Mouse (Mus musculus) embryonic facial prominence, embryonic 15.5 days (tissue): ENCODE data around the gene Atp5k. TPM values are rescaled to one million over a fixed set of nuclear protein-coding genes. Genes with fewer than 3 reads are reported as not detected.
A peak's percentile ranks its signal among the peaks of the same experiment; 100 is the strongest.

Experiments
- ATAC-seq: fragments of 200-750 bp; cut with Nextera tagmentation; 2 replicates; pipeline ENCODE4 v1.8.0; 2017; ENCODE audit warnings: low read depth, moderate TSS enrichment; ENCODE audit not compliant: insufficient number of reproducible peaks, low FRiP score, low TSS enrichment
- H3K27ac ChIP-seq: fragments of 300-500 bp; sonication (generic); replicated peaks from 2 replicates; pipeline ENCODE4 v1.5.1; 2015; ENCODE audit warnings: mild to moderate bottlenecking, inconsistent platforms
- H3K27me3 ChIP-seq: fragments of 300-500 bp; sonication (generic); 2 replicates; pipeline ENCODE4 v1.6.1; 2015; ENCODE audit warnings: inconsistent platforms
- H3K36me3 ChIP-seq: fragments of 300-500 bp; sonication (generic); 2 replicates; pipeline ENCODE4 v1.6.1; 2015; ENCODE audit warnings: mild to moderate bottlenecking, inconsistent platforms
- H3K4me1 ChIP-seq: fragments of 300-500 bp; sonication (generic); 2 replicates; pipeline ENCODE4 v1.6.1; 2015; ENCODE audit warnings: inconsistent platforms
- H3K4me2 ChIP-seq: fragments of 300-500 bp; sonication (generic); replicated peaks from 2 replicates; pipeline ENCODE4 v1.6.1; 2015; ENCODE audit warnings: mild to moderate bottlenecking, inconsistent platforms
- H3K4me3 ChIP-seq: fragments of 300-500 bp; sonication (generic); replicated peaks from 2 replicates; pipeline ENCODE4 v1.5.1; 2015; ENCODE audit warnings: mild to moderate bottlenecking, inconsistent platforms
- H3K9ac ChIP-seq: fragments of 300-500 bp; sonication (generic); 2 replicates; pipeline ENCODE4 v1.6.1; 2015; ENCODE audit warnings: inconsistent platforms
- H3K9me3 ChIP-seq: fragments of 300-500 bp; sonication (generic); replicated peaks from 2 replicates; pipeline ENCODE4 v1.6.1; 2016; ENCODE audit warnings: inconsistent platforms
- WGBS: fragments of 180-500 bp; shearing (Covaris S2); methylation state at CpG from one replicate; pipeline ENCODE4 v1.1.7; 2015; 5-methylcytosine and 5-hydroxymethylcytosine counted together
- polyA plus RNA-seq: library from polyadenylated mRNA; unstranded; fragments of >200 nt; fragmentation: Nextera tagmentation; extraction: Ambion mirVana; gene quantifications from 2 replicates; pipeline ENCODE4 v1.2.1, GENCODE M21; 2015

The Atp5k gene
- 360 and 374 TPM in 2 replicates for polyA plus RNA-seq

DNA sequence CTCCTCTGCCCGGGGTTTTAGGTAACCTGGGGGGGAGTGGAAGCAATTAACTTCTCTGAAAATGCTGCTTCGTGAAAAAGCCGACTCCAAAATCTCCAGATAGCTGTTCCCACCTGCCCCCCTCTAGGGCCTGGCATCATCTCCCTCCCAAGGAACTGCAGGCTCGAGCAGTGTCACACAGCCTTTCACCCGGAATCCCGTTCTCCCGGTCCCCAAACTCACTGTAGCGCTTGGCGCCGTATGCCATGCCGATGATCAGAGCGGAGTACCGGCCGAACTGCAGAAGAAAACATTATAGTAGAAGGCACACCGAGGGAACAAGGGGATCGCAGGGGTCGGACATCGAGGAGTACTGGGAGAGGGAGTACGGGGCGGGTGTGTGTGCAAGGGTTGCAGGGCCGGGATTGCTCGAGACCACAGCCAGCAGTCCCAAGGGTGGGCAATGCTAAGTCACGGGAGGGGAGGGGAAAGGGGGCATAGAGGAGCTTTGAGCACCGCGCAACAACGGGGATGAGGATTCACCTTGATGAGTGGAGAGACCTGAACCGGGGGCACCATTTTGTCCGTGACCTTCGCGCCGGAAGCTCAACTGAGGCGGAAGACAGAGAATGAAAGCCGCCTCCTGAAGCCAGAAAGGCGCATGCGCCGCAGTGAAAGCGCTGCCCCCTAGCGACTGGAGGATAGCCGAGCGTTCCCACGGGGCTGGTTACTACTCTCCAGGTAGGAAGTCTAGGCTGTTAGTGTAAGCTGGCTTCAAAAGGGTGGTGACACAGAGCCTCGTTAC is at the start of gene Atp5k:
Gene Atp5k (minus strand): TSS at position 645 of the 784 bp plus-strand sequence.
- no peaks in the 10 kb centered on the region for H3K9me3 ChIP-seq
- H3K27ac ChIP-seq, result no peak within 1 kb of the TSS
- peak; percentile 72 for ATAC-seq
- peaks cover 29% of the 10 kb centered on the region for H3K36me3 ChIP-seq
- under 1% methylated on average over 42 of the region's 42 CpGs for WGBS
- H3K4me2 ChIP-seq, result peak within 1 kb of the TSS; percentile 63
- no peaks in the 10 kb centered on the region for H3K27me3 ChIP-seq
- H3K9ac ChIP-seq, result peak within 1 kb of the TSS; percentile 78
- peaks cover 16% of the 10 kb centered on the region for H3K4me1 ChIP-seq
- H3K4me3 ChIP-seq, result peak within 1 kb of the TSS; percentile 77

DNA sequence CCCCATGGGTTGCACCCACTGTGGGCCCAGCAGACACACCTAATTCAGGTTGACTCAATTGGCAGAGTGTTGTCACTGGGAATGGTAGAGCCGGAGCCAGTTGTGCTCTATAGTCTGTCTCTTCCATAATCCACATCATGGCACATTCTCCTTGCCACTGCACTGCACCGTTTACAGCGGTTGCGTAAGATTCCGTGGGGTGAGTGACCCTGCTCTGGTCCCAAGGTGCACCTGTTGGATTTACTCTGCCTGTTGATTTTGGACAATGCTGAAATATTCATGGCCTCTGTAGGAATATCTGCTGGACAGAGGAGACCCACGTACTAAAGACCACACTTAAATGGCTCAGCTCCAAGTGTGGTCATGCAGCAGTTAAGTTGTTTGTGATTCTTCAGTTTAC is 48.8 kb upstream of the Atp5k start:
- Histone ChIP-seq H3K9me3 (no peaks in the 10 kb centered on the region), H3K36me3 (peaks cover 52% of the 10 kb centered on the region), H3K4me3 (no peak overlapping the region), H3K4me2 (no peak overlapping the region), H3K27me3 (no peaks in the 10 kb centered on the region), H3K27ac (no peak overlapping the region), H3K9ac (no peak overlapping the region), H3K4me1 (no peaks in the 10 kb centered on the region)
- ATAC-seq, result peak; percentile 24; the same call in 1 of the 2 replicates
- WGBS, result 91% methylated on average over 6 of the region's 6 CpGs

DNA sequence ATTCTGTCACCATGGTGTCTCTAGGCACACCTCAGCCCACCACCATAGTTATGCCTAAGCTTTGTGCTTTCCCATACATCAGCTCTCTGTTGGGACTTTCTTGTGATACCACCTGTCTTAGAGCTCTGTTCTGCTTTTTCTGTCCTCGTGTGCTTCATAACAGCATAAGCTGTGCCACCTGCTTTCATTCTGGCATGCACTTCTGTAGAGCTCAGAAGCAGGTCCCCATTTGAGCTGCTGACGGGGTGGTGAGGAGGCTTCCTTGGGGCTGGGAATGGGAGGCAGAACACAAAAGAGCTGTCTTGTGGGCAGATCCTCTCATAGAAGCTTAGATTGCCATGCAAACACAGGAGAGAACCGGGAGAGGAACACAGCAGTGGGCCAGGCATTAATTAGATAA is 41.7 kb upstream of the Atp5k start:
- no peaks in the 10 kb centered on the region for H3K9me3 ChIP-seq
- no peak overlapping the region for H3K27ac ChIP-seq
- no peak overlapping the region for H3K9ac ChIP-seq
- WGBS, result 88% methylated on average over 3 of the region's 3 CpGs
- no peaks in the 10 kb centered on the region for H3K27me3 ChIP-seq
- no peak overlapping the region for H3K4me3 ChIP-seq
- no peak overlapping the region for H3K4me2 ChIP-seq
- H3K36me3 ChIP-seq, result peaks cover 71% of the 10 kb centered on the region
- ATAC-seq, result no peak
- H3K4me1 ChIP-seq, result no peaks in the 10 kb centered on the region

DNA sequence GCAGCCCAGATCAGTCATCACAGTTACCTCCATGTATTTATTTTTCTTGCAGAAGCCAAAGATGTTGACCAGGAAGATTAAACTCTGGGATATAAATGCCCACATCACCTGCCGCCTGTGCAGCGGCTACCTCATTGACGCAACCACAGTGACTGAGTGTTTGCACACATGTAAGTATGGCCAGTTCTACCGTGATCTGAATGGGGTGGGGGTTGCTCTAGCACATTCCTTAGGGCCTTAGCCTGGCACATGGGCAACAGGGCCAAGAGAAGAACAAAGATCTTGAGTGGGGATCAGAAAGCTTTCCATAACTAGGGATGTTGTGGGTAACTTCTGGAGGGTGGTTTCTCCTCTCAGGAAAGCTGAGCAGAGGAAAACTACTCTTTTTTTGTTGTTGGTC is 39.5 kb upstream of the Atp5k start:
- H3K9ac ChIP-seq, result no peak overlapping the region
- WGBS, result 88% methylated on average over 4 of the region's 4 CpGs
- peaks cover 67% of the 10 kb centered on the region for H3K36me3 ChIP-seq
- H3K9me3 ChIP-seq, result no peaks in the 10 kb centered on the region
- no peaks in the 10 kb centered on the region for H3K27me3 ChIP-seq
- no peaks in the 10 kb centered on the region for H3K4me1 ChIP-seq
- no peak overlapping the region for H3K4me3 ChIP-seq
- no peak for ATAC-seq
- no peak overlapping the region for H3K27ac ChIP-seq
- H3K4me2 ChIP-seq, result no peak overlapping the region

DNA sequence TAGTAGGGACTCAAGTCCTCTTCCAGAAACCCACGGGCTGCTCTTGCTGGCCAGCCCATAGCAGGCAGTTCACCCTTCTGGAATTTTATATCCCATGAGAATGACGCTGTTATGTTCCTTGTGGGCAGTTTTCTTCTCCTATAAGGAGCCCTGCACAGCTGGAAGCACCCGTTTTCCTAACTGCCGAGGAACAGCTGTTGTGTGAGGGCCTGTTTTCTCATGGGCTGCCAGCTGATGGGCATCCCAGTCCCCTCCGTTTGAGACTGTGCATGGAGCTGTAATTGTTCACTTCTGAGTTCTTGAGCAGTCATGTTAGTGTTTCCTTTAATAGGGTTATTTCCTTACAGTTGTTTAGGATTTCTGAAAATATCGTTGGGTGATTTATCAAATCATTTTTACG is 35.4 kb upstream of the Atp5k start:
- Histone ChIP-seq H3K36me3 (peaks cover 27% of the 10 kb centered on the region), H3K9ac (no peak overlapping the region), H3K4me2 (no peak overlapping the region), H3K4me3 (no peak overlapping the region), H3K9me3 (no peaks in the 10 kb centered on the region), H3K27me3 (no peaks in the 10 kb centered on the region), H3K4me1 (0 out of 2 replicates have a peak, but pooled peaks cover 4% of the 10 kb centered on the region), H3K27ac (no peak overlapping the region)
- WGBS, result 69% methylated on average over 7 of the region's 7 CpGs
- no peak for ATAC-seq

DNA sequence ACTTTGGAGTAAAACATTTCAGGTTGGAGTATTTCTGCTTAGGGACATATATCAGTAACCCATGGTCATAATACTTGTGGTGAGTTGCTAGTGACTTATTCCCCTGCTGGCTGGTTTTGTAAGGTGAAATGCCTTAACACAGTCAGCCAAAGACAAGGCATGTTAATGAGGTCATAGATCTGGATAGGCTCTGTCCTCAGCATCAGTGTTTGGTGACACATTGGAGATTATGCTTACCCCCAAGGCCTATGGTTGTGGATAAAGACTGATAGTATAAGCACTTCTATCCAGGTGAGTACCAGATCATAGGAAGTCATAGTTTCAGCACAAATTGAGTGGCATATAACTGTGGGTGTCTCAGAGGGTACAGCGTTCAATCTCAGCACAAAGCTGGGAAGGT is 32.4 kb upstream of the Atp5k start:
- H3K27ac ChIP-seq, result no peak overlapping the region
- WGBS, result 92% methylated on average over 1 of the region's 1 CpGs
- no peak overlapping the region for H3K4me3 ChIP-seq
- peaks cover 26% of the 10 kb centered on the region for H3K4me1 ChIP-seq
- no peaks in the 10 kb centered on the region for H3K27me3 ChIP-seq
- no peak for ATAC-seq
- H3K9me3 ChIP-seq, result no peaks in the 10 kb centered on the region
- H3K4me2 ChIP-seq, result no peak overlapping the region
- H3K36me3 ChIP-seq, result no peaks in the 10 kb centered on the region
- no peak overlapping the region for H3K9ac ChIP-seq

DNA sequence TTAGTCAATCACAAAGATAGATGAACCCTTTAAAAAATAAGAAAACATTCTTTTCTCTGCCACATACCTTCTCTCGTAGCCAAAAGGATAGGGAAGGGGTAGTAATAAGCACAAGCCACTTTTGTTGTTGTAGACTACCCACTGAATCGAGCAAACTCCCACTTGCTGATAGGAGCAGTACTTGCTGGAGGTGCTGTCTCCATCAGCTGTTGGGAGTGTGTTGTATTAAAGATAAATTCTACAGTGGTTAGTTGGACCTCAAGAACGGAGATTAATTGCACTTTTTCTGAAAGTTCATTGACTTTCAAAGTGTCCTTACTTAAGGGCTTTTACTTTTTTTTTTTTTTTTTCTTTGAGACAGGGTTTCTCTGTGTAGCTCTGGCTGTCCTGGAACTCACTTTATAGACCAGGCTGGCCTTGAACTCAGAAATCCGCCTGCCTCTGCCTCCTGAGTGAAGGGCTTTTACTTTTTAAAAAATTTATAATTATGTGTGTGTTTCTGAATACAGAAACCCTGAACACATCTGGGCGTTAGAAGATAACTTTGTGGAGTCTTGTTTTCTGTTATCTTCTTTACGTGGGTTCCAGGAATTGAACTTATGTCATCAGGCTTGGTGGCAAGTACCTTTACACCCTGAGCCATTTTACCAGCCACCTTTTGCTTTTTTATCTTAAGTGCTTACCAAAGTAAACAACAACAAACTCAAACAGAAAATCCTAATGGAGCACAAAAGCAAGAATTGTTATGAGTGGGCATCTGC is 31.1 kb upstream of the Atp5k start:
- Histone ChIP-seq H3K4me1 (peaks cover 31% of the 10 kb centered on the region), H3K27ac (no peak overlapping the region), H3K27me3 (no peaks in the 10 kb centered on the region), H3K4me2 (no peak overlapping the region), H3K9me3 (no peaks in the 10 kb centered on the region), H3K36me3 (no peaks in the 10 kb centered on the region), H3K9ac (no peak overlapping the region), H3K4me3 (no peak overlapping the region)
- ATAC-seq, result no peak
- WGBS, result 88% methylated on average over 6 of the region's 6 CpGs

DNA sequence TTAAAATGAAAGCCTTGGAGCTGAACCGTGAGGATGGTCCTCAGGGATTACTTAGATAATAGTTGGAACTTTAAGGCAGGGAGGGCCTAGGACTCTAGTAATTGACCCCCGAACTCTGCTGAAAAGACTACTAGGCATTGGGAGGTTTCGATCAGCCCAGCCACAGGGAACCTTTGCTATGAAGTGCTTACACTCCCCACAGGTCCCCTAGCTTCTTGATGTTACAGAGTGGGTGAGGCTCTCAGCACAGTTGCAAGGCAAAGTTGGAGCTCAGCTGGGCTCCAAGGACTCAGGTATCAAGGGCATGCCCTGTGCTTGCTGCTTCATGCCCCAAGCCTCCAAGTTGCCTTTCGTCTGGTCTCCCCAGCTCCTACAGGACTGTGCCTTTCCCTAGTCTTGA is 28.2 kb upstream of the Atp5k start:
- no peak for ATAC-seq
- H3K27ac ChIP-seq, result 0 out of 2 replicates have a peak overlapping the region, but pooled peaks have one; percentile 7
- H3K27me3 ChIP-seq, result peaks cover 13% of the 10 kb centered on the region; the same call in 1 of the 2 replicates
- H3K36me3 ChIP-seq, result no peaks in the 10 kb centered on the region
- peak overlapping the region; percentile 88 for H3K4me2 ChIP-seq
- 38% methylated on average over 4 of the region's 4 CpGs for WGBS
- no peaks in the 10 kb centered on the region for H3K9me3 ChIP-seq
- H3K4me1 ChIP-seq, result peaks cover 31% of the 10 kb centered on the region
- peak overlapping the region; percentile 99 for H3K9ac ChIP-seq
- peak overlapping the region; percentile 89 for H3K4me3 ChIP-seq

DNA sequence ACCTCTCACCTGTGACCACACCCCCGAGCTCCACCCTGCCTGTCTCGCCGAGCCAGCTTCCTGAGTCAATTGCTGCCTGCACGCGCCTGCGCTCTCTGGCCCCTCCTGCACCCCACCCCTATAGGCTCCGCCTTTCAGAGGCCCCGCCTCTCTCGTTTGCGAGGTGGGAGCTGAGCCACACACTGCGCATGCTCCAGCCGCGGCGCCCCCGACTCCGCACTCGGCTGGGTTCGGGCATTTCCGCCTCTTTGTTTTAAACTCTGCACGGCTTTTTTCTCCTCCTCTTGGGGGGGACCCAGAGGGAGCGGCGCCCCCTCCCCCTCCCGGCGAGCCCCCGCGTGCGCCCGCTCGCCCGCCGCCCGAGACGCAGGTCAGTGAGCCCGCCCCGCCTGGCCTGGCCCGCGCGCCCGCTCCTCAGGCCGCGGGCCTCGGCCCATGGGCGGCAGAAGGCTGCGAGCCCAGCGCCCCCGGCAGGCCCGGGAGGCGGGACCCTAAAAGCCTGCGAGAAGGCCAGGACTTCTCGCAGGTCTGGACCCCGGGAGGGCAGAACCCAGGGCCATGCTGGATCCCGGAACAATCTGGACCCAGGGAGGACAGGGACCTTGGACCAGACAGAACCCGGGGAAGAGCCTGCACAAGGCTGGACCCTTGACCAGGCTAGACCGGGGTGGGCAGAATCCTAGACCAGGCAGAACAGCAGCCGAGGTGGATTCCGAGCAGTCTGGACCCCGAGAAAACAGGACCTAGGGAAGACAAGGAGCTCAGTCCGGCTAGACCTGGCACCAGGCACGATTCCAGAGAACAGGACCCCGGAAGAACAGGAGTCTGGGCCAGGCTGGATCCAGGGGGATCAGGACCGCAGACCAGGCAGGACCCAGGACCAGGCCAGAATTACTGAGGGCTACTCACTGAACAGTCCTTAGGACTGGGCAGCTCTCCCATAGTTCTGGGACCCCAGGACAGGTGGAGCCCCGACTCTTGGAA is 27.1 kb upstream of the Atp5k start, which contains the start of gene Pcgf3:
Gene Pcgf3 (plus strand): TSS at position 151 of the 984 bp plus-strand sequence.
- Histone ChIP-seq H3K4me1 (peaks cover 27% of the 10 kb centered on the region), H3K27ac (peak within 1 kb of the TSS; percentile 78), H3K27me3 (peaks cover 13% of the 10 kb centered on the region; the same call in 1 of the 2 replicates), H3K36me3 (no peaks in the 10 kb centered on the region), H3K9me3 (no peaks in the 10 kb centered on the region), H3K4me2 (peak within 1 kb of the TSS; percentile 88), H3K4me3 (peak within 1 kb of the TSS; percentile 89), H3K9ac (peak within 1 kb of the TSS; percentile 99)
- peak; percentile 99 for ATAC-seq
- 0% methylated on average over 52 of the region's 62 CpGs for WGBS

DNA sequence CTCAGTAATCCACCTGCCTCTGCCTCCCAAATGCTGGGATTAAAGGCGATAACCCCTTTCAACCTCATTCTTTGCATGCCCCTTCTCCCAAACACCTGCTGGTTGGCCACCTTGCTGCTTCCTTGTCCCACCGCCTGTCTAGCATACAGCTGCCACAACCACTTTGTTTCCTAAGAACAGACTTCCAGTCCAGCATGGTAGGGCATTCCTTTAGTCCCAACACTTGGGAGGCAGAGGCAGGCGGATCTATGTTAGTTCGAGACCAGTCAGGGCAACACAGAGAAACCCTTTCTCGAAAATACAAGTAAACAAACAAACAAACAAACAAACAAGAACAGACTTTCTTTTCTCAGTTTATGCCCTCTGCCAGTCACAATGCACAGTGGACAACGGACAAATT is 26.2 kb upstream of the Atp5k start:
- H3K4me1 ChIP-seq, result peaks cover 27% of the 10 kb centered on the region
- H3K9ac ChIP-seq, result no peak overlapping the region
- H3K36me3 ChIP-seq, result no peaks in the 10 kb centered on the region
- H3K4me2 ChIP-seq, result peak overlapping the region; percentile 88
- peaks cover 13% of the 10 kb centered on the region; the same call in 1 of the 2 replicates for H3K27me3 ChIP-seq
- no peak for ATAC-seq
- no peak overlapping the region for H3K27ac ChIP-seq
- peak overlapping the region; percentile 89 for H3K4me3 ChIP-seq
- no peaks in the 10 kb centered on the region for H3K9me3 ChIP-seq
- 42% methylated on average over 6 of the region's 6 CpGs for WGBS
